Mouse (Mus musculus) layer of hippocampus, adult 9-11 months (tissue): ENCODE data around the gene Tagln2.

Experiments used
- DNase-seq: peaks from one replicate; pipeline ENCODE4 v3.0.0; 2022

The Tagln2 gene

DNA sequence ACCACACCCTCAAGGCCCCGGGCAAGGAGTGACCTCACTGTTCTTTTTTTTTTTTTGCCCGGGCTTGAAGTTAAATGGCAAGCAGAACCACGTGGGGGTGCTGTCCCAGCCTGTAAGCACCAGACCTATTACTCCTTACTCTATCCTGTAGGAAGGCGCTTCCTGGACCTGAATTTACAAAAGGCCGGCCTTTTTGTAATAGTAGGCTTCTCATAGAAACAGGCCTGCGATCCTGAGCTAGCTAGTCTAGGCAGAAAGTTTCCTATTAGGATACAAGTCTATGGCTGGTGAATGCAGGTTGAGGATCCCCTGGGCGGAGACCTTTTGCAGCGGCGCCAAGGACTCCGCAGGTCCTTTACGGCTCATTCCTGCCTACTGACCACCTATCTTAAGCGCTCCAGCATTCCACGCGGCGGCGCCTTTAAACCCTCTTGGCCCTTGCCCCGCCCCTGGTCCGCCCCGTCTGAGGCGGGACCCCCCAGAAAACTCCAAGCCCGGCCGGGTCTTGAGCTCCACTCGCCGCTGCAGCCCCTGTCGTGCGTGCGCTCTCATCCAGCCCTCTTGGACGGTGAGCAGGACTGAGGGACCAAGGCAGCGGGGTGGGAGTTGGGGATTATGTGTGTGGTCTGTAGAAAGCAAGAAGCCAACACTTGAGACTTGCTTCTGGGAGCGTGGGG is at the start of gene Tagln2:
Gene Tagln2 (plus strand): TSS at position 283 of the 677 bp plus-strand sequence.
- no peak for DNase-seq

DNA sequence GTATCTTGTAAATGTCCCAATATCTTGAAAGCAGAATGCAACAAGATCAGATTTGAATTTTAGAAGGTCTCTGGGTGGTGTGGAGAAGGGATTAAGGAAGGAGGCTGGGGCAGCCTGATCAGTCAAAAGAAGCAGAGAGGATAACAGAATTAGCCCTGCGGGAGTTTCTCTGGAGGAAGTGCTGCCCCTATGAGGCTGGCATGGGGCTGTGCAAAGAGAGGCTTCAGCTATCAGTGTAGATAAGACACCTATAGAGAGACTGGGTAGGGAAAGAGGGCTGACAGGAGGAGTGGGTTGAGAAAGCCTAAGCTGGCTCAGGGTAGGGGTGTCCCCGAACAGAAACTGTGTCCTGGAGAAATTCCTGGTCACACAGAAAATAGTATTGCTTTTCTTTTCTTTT is 49.6 kb upstream of the Tagln2 start:
- no peak for DNase-seq

DNA sequence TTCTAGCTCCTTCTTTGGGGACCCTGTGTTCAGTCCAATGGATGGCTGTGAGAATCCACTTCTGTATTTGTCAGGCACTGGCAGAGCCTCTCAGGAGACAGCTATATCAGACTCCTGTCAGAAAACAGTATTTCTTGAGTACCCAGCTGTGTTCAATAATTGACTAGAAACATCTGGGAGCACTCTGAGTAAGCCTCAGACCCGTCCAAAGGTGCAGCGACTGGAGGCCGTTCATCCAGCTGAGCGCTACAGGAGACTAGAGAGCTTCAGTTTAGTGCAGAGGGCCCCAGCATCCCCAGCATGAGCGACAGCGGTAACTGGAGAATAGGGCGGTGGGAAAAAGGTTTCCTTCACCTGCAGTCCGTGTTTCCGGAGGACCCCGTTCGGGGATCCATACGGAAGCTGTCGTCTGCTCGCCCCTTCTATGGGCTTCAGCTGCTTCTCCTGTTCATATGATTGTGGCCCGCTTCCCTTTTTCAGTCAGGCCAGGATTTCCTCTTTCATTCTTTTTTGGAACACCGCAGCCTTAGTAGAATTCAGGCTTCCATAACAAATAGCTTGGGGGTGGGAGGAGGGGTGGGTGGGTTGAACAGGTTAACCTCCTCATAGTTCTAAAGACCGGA is 48.9 kb upstream of the Tagln2 start:
- no peak for DNase-seq

DNA sequence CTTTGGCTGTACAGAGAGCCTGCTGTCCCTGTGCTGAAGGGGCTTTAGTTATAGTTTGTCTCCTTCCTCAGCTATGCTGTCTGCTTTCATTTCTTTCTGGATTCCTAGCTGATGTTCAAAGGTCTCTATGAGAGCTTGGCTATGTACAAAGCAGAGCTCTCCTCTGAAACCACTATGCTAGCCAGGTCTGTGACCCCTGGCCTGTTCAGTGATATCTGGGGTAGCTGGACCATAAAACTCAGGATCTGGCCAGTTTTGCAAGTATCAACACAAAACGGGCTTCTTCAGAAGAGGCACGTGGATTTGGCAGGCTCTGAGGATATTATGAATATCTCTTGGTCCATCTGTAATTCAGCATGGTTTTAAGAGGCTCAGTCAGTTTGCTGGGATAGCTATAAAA is 46.9 kb upstream of the Tagln2 start:
- DNase-seq: no peak

DNA sequence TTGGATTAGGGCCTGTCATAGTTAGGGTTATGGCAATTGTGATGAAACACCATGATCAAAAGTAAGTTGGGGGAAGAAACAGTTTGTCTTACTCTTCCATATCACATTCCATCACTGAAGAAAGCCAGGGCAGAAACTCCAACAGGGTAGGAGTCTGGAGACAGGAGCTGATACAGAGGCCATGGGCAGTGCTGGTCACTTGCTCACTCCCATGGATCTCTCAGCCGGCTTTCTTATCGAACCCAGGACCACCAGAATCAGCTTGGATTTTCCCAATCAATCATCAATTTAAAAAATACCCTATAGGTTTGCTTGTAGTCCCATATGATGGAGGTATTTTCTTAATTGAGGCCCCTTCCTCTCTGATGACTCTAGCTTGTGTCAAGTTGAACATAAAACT is 46.0 kb upstream of the Tagln2 start:
- no peak for DNase-seq

DNA sequence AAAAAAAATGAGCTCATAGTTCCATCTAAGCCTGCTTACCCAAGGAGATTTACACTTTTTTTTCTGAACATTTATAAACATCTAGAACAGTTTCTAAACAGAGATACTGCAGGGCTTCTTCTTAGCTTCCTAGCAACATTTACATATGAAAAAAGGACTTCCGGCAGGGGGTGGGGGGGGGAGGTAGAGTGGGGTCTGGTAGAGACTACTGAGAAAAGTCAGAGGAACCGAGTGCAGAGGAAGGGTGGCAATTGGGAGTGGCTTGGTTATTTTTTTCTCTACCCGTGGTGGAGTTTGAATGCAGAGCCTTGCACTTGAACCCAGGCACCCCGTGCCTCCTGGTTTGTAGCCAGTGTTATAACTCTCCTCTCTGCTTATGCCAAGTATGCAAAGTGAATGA is 44.4 kb upstream of the Tagln2 start:
- no peak for DNase-seq

DNA sequence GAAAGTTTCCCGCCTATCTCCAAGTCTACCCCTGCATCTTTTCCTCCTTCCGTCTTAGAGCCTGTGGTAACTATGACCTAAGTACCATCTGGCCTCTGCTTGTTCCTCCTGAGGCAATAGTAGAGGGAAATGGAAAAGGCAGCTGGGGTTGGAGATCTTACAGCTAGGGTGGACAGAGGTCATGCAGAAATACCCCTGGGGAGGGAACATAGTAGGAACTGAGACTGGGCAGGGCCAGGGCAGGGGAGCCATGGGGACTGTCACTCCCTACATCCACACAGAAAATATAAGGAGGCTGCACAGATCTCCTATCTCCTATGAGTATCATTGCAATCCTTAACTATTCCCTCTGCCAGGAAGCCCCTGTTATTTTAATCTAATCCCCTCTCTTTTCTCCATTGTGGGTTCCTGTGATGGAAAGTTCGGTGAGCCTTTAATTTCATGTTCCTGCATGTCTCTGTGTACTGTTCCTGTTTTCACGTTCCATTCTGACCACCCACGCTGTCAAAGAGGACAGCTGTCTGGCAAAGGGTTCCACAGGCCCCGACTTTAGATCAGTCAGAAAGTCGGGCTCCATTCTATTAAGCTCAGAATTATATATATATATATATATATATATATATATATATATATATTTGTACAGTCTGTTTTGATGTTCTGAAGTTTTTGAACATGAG is 43.7 kb upstream of the Tagln2 start:
- peak; percentile 45 for DNase-seq

DNA sequence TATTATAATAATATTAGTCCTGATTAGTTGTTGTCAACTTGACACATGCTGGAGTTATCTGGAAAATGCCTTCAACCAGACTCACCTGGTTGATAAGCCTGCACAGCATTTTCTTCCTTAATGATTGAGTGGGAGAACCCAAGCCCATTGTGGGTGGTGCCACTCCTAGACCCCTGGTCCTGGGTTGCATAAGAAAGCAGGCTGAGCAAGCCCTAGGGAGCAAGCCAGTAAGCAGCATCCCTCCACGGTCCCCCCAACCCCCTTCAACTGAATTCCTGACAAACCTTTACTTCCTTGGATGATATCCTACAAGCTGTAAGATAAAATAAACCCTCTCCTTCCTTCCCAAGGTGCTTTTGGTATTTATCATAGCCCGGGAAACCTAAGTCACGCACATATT is 42.7 kb upstream of the Tagln2 start:
- no peak for DNase-seq

DNA sequence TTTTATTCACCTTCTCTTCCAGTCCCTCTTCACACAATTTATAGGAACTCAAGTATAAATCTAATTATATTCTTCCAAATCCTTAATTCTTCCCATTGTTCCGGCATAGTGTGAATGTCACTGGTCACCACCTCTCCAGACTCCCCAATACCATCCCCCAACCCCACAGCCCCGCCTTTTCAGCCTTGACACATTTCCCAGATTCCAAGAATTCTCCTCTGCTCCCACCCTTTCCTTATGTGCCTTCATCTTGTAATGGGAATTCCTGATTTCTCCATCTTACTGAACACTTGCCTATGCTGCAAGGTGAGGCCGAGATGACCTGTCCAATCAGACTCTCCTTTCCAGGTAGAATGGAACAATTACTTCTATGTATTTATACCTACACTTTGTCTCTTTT is 41.8 kb upstream of the Tagln2 start:
- no peak for DNase-seq

DNA sequence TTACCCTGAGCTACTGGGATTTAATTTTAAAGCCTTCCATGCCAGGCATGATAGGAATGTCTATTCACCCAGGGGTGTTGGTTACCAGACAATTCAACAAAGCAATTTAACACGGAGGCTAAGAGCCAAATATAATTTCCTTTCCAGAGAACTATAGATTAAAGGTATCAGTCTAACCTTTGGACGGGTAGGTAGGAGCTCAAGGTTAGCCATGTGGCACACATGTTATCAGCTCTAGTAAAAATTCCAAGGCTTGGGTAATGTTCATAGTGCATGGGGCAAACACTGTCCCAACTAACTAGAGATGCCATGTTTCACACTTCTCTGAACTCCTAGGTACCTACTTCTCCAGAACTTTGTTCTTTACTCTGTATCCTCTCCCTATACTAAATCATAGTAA is 38.2 kb upstream of the Tagln2 start:
- DNase-seq: no peak

DNA sequence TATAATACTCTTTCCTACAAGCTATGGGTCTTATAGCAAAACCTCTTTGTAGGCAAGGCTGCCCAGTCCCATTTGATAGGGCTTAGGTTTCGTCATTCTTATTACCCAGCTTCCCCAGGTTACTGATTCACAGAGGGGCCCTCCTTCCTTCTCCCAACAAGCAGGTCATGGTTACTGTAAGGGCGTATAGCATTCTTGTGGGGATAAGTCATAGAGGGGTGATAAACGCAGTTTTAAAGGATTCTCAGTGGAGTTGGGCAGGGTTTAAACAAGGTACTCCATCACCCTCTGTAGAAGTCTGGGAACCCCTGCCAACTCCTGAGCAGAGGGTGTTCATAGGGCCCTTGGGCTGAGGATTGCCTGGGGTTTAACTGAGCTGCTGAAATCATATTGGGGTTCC is 37.3 kb upstream of the Tagln2 start:
- no peak for DNase-seq

DNA sequence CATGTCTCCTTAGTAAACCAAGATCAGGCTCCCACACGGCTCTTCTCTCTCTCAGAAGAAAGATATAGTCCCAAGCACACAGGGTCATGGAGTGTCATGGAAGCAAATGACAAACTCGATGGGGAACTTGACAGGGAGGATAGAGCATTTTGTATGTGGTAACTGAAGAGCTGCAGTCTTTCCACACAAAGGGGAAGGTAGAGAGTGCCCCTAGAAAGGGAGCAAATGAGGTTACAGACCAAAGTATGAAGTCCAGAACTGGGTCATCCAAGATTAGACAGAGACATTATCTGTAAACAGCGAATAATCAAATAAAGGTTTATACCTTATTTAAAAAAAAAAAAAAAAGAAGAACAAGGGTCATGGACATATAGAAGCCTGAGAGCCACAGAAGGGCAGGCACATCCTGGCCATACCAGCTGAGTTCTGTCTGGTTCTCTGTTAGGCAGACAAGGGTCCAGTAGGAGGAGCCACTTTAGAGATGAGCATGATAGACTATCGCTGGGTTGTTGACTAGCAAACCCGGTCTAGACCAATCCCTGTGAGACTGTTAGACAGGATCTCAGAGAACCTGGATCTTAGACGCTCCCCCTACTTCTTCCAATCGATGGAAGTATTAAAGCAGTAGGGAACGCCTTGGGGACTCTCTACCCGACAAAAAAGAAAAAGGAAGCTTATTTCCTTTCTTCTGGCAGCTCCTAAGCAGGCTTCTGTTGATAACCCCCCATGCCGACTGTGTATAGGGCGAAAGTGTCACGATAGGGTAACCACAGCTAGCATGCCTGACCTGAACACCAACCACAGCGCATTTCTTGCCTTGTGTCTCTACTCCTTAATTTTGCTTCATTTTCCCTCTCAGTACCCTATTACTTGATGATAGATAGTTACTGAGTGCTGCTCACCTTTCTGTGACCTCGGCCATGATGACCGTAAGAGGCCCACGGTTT is 36.2 kb upstream of the Tagln2 start:
- no peak for DNase-seq

DNA sequence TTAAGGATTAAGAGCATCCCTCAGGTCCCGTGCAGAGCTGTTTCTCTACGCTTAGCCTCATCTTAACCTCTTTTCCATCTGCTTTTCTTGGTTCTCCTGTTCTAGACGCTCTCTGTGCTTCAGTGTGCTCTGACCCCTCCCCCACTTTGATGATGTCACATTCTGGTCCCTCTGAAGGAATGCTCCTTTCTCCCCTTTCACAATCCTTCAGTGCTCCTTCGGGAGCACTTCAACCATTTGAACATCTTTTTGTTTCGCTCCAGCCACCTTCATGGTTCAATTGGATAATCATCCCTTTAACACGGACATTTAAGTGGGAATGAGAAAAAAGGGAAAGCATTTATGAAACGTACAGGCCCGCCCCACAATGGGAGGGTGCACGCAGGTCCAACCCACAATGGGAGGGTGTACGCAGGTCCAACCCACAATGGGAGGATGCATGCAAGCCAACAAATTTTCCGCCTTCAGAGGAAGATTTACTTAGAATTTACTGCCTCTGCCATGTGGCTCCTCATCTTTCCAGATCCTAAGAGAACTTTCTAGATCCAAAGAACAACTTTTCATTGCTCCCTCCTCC is 31.5 kb upstream of the Tagln2 start:
- DNase-seq: no peak

DNA sequence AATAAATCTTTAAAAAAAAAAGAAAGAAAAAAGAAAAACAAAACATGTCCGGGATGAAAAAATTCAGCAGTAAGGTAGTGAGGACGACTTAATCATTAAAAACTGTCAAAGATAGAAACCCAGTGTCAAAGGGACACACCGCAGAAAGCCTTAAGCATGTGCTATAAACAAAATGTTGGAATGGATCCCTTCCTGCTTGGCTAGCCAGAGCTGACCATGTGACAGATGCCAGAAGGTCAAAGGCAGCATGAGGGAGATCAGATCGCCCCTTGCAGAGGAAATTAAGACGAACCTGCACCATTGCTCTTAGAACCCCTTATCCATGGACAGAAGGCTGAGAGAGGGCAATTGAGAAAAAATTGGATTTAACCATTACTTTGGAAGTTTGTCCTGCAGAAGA is 30.5 kb upstream of the Tagln2 start:
- no peak for DNase-seq

DNA sequence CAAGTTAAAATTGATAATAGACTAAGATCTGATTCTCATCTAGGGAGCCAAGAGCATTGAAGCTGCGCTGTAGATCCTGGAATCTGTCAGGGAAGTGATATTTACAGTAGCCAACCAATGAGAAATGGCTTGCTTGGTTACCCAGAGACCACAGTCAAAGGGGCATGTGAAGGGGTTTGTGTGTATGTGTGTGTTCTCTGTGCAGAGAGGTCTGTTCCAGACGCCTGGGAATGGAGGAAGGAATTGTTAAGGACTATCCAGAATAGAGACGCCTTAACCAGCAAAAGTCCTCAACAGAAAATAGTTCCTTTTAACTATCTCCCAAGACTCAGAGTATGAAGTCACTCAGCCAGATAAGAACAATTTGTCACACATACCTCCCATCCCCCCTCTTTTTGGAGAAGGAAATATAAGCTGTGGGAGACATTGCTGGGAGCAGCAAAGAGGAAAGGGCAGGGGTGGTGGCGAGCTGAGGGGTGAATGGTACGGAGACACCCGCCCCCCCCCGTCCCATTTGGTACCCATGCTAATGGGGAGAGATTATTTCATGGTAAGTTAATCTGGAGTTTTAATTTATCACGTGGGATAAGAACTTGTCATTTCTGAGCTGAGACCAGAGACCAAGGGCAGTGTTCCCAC is 29.9 kb upstream of the Tagln2 start:
- DNase-seq: no peak

DNA sequence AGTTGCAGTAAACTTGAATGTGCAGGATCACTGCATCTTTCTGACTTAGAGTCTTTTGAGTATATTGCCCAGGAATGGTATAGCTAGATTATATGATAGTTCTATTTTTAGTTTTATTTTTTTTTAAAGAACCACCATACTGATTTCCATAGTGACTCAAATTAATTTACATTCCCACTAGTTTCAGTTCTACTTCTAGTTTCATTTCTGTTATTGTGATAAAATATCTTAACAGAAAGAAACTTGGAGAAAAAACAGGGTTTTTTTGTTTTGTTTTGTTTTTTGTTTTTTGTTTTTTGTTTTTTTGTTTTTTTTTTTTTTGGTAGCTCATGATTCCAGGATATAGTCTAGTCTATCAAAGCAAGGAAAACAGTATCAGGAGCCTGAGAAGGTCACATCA is 26.9 kb upstream of the Tagln2 start:
- no peak for DNase-seq

DNA sequence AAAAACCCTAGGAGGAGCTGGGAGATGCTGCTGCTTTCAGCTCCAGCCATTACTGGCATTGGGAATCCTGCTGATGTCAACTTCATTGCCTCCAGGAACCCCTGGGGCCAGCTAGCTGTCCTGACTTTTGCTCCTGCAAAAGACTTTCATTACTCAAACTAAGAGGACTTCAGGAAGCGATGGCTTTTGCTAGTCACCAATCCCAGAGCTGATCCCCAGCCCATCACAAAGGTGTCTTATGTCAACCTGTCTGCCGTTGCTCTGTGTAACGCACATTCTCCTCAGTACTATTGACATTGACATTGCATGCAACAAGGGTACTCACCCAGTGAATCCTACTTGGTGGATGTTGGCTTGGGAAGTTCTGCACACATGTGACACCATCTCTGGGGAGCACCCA is 25.7 kb upstream of the Tagln2 start:
- DNase-seq: no peak

DNA sequence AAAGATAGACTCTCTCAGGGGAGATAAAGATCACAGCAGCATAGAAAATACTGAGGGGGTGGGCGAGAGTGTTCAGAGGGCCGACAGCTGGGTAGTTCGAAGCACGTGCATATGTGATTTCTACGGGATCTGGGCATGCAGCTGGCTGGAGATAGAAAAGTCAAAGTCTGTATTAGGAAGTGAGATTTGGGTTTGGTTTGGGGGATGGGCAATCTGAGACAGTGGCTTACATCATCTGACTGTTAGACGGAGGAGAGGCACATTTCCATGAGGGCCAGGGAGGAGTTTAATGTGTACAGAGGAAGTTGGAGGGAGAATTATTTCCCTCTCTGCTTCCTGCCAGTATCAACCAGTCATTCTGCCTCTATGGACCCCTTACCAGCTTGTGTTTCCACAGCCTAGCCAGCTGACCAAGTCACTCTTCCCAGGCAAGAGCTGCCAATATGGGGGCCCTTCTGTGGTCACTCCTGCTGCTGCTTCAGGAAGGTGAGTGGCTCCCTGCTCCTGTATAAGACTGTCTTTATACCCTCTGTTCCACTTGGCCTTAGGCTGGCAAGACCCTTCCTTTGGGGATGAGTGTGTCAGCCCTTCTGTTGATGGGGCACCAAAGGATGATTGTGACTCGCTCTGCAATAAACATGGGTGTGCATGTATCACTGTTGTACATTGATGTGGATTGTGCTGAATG is 24.6 kb upstream of the Tagln2 start, which contains the start of gene Slamf9:
Gene Slamf9 (plus strand): TSS at position 305 of the 688 bp plus-strand sequence.
- DNase-seq: peak; percentile 63

DNA sequence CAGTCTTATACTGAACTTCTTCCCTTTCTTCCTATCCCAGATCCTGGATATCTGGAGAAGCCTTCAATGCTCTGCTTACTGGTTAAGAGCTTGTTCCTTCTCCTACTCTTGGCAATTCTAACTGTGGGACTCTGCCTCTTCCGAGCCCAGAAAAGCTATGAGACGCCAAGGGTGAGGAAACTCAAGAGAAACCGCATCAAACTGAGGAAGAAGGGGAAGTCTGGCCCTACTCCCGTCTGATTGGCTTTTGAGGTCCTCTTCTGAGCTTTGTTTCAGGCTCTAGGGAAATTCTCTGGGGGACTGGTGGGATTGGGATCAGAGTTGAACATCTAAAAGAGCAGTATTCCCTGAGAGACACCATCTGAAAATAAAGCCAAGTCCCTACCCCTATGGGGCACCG is 21.8 kb upstream of the Tagln2 start:
- no peak for DNase-seq

DNA sequence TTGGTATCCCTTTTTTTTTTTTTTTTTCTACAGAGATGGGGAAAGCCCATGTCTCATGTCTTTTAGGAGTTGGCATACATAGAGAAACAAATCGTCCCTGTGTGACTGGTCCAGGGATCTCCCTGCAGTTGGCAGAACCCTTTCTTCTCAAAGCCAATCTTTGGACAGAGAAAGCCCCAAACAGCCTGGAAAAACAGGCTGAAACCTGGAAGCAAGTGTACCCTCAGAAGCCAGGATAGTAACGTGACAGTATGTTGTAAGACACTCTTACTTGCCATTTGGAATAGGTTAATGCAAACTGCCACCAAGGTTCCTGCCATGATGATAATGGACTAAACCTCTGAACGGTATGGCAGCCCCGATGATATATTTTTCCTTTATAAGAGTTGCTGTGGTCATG is 19.5 kb upstream of the Tagln2 start:
- no peak for DNase-seq

DNA sequence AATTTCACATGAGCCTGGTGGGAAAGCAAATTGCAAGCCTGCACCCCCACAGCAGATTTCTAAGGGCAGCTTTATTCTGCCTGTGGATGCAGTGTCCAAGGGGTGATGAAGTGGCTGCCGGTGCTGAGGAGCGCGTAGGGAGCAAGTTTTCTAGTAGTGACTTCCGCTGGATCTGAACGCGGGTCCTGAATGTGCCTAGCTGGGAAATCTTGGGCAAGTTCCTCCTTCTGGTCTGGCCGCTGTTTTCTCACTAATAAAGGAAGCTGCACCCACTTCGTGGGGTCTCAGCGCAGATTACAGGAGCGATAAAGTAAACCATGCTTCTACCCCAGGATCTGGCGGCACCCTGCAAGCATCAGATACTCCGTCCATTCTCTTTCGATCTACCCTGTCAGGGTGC is 18.7 kb upstream of the Tagln2 start:
- no peak for DNase-seq
